Mouse (Mus musculus) embryo, embryonic 11 days (tissue): Measurements from ENCODE around the gene Plxdc2.
A peak's percentile ranks its signal among the peaks of the same experiment; 100 is the strongest.
"Not testable (repeated sequence)": the region's sequence is repeated elsewhere in the genome, so short reads cannot be mapped to it uniquely, and the experiment has no call there.

Experiments
- DNase-seq: peaks from one replicate; pipeline ENCODE4 v3.0.0-alpha.2; 2015

Plxdc2 gene

DNA sequence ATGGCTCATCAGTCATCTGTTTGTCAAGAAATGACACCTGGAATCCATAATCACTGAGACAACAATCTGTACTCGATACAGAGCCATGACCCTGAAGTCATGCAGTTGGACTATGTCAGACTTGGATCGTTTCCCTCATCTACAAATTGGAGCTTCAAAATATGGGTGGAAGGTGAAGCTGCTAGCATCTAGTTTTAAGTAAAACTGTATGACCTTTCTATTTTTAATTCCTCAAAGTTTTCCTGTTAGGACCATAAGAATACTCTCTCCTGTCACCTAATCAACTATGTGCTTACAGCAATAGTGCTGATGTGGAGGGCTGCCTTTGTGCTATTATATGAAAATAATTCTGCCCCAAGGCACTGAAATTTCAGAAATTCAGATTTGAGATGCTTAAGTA, 401.1 kb downstream of the Plxdc2 start:
- DNase-seq: no peak

DNA sequence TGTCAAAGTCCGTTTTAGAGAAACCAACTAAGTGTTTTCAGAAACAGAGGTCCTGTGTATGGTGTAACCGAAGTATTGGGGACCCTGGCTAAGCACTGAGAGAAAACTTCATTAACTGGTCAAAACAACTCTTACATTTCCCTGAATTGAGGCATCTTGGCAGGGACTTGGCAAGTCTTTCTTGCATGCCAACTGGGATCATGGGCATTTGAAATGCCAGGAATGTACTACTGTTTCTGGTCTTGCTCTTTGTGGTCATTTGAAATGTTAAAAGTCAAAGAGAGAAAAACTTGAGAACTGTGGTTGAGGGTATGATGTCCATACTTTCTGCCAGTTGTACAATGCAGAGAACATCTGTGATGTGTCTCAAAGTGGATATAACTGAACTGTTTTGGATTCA, 403.7 kb downstream of the Plxdc2 start:
- no peak for DNase-seq

DNA sequence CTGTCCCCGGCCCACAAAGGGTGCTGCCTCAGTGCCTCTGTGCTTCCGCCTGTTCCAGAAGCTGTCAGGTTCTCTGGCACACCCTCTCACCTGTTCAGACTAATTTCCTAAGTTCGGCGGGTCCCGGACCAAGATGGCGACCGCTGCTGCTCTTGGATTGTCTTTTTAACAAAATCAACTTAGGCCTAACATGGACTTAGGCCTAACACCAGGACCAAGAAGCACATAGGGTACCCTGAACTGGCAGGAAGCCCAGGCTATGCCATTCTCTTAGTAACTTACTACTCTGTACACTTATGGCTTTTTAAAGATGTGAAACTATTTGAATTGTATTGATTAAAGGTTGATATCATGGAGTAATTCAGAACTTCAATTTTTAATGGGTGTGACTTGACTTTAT, 413.0 kb downstream of the Plxdc2 start:
- not testable (repeated sequence) for DNase-seq

DNA sequence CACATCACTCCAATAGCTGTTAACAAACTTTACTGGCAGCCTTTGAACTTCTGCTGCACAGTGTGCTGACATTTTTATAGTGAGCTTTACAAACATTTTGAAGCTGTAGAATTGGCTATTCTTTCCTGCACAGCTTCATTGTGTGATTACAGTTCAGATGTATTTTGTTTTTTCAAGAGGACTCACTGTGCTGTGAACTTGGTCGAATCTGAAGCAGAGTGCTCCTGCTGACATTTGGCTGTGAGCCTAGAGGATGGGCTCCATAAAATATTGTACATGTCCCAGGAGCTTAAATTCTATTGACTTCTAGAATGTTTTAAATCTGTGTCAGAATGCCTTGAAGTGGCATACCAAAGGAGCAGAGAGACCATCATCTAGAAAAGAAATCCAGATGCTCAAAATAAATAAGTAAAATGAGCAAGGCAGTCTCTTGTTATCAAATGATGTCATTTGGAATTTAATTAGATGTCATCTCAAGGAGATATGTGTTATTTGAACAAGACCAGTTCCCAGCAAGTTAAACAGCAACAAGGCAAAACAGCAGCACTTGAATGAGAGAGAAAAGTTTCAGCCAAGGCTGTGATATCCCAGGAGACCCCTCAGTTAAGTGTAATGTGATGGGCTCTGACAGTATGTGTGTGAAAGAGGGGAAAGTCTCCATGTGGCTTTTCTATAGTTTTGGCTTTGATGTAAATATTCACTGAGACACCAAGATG, 417.5 kb downstream of the Plxdc2 start:
- DNase-seq: peak; percentile 34

DNA sequence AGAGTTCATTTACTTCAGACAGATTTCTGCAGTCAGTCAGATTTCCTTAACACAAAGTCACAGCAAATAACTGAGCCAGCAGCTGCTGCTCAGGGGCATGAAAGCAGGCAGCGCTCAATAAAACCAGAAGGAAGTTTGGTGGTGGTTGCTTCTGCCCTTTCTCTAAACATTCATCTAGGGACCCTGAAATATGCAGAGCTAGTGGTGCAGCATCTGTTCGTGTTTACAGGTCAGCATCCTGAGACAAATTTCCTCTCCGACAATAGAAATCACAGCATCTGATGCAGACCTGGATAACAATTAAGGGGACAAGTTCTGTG, 418.0 kb downstream of the Plxdc2 start:
- DNase-seq: no peak

DNA sequence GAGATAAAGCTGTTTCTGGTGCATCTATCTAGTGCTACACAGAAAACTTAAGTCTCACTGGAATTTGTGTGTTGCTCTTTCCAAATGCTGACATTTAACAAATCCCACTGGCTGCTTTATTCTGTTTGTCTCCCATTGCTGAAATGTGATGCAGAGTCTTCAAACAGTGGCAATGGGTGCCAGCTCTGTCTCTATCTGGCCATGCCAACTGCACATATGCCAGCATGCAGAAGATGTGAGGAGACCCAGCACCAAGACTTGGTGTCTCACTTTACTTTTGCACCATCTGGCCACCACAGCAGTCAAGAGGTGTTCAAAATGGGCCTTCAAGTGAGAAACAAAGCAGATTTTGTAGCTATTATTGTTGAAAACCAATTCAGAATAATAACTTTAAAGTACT, 439.2 kb downstream of the Plxdc2 start:
- no peak for DNase-seq
